Mouse (Mus musculus): Measurements from ENCODE around the gene Rasl11a.
"Not testable (repeated sequence)": the region's sequence is repeated elsewhere in the genome, so short reads cannot be mapped to it uniquely, and the experiment has no call there.

Rasl11a gene

DNA sequence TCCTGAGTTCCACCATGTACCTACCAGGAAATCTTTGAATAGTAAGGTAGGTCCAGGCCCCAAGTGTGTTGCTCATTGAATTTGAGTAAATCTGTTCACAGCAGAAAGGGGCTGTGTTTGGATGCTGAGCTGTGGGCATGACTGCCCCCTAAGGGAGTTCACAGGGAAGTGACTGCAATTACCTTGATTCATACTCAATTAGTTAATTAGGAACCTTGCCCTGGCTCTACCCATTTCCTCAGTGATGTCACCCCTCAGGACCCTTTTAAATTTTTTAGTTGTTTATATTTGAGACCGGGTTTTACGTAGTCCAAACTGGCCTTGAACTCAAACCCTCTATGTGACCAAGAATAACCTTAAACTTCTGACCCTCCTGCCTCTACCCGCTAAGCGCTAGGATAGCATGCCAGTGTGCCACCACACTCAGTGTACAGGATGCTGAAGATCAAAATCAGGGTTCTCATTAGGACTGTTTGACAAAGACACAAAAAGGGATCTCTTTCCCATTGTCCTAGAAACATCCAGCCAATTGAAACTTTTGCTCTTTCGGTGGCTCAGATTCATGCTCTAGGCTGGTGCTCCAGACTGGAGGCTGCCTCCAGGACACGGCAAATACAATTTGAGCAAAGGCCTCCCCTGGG lies 450 bp upstream of the Rasl11a start:
- no peak for DNase-seq (ENCODE audit: low spot score in 2 of 2)

DNA sequence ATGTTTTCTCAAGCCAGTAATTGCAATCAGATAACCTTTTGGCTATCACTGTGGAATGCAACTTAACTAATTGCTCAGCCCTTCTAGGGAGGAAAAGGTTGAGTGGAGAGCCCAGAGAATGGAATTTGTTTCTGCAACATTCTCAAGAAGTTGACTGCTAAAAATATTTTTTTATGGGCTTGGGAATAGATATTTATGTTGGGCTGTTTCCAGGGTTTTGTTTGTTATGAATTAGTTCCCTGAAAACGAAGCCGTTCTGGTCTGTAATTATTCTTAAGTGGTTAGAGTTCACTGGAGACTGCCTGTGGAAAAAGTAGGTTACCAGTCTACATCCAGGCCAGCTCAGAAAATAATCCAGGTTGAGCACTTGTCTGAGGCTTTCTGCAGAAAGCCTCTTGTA lies 1.6 kb downstream of the Rasl11a start:
- no peak for DNase-seq (ENCODE audit: low spot score in 2 of 2)

DNA sequence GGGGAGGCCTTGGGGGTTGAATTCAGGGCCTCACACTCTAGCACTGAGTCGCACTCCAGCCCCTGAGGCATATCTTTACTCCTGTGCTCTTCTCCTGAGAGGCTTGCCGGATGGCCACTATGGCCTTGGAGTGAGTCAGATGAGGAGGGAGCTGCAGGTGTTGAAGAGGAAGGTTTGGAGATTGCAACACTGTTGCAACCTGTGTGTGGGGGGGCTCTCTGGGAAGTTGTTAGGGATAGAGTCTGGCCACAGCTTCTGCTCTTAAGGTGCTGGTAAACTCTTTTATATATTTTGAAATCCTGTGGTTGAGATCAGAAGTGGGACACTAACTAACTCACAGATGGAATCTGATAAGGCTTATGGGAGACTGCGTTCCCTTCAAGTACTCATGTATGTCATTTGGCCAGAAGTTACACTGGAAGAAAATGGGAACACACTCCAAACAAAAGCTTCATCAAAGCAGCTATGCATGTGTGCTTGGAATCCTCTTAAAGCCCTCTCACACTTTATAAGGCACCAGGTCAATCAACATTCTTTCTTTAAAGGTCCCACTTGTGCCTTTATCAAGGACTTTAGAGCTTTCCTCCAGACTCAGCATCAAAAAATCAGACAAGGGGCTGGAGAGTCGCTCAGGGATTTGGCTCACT lies 4.2 kb downstream of the Rasl11a start:
- no peak for DNase-seq (ENCODE audit: low spot score in 2 of 2)

DNA sequence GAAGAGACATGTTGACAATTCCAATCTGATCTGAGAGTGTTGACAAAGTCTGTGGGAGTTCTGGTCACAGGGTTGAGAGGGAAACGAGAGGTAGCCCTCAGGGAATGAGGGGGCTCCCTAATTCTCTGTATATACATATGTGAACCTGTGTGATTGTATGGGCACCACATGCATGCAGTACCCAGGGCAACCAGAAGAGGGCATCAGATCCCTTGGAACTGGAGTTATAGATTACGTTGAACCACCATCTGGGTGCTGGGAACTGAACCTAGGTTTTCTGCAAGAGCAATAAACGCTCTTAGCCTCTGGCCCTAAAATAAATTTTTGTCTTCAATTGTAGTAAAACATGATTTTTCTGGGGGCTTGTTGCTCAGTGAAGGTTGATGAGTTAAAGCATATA lies 11.2 kb downstream of the Rasl11a start:
- DNase-seq (ENCODE audit: low spot score in 2 of 2): no peak

DNA sequence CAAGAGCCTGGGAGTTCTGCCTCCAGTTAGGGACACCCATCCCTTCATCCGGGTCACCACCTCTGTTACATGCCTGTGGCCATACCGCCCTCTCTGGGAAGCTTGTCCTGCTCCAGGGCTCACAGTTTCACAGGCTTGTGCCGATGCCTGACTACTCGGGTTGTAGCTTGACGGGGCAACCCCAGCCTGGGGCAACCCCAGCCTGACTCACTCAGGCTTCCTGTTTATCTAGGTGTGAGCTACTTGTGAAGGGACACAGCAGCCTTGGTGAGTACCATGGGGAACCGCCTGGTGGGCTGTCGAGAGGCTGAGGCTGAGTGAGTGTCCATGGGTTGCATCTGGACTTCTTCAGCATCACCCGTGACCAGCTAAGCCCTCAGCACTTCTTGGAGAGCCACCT lies 12.7 kb downstream of the Rasl11a start:
- DNase-seq (ENCODE audit: low spot score in 2 of 2): no peak

DNA sequence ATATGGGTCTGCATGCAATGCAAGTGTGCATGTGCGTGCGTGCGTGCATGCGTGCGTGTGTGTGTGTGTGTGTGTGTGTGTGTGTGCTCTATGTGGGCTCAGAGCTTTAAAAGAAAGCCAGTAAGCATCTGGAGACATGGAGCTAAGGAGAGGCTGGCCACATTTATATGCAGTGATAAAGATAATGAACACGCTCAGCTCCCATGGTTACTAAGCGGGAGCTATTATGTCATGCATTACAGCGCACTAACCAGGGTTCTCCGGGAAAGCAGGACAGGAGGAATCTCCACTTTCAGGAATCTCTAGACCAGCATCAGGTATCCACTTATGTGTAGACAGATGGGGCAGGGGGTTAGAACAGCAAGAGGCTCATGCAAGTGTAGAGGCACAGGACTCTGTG lies 13.9 kb downstream of the Rasl11a start:
- DNase-seq (ENCODE audit: low spot score in 2 of 2): no peak

DNA sequence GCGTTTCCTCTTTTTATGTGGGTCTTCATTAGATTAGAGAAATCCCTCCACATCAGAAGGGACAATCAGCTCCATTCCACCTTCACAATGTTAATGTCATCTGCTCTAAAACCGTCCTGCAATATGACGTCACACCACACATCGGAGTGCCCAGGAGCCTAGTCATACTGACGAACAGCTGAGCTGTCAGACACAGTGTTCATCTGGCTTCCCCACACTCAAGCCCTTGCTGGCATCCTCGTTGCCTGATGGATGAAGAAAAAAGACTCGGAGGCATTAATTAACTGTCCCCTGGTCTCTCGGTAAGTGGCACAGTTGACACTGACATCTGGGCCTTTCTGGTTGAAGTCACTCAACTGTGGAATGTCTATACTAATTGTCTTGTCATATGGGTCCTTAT lies 14.4 kb downstream of the Rasl11a start:
- DNase-seq (ENCODE audit: low spot score in 2 of 2): no peak

DNA sequence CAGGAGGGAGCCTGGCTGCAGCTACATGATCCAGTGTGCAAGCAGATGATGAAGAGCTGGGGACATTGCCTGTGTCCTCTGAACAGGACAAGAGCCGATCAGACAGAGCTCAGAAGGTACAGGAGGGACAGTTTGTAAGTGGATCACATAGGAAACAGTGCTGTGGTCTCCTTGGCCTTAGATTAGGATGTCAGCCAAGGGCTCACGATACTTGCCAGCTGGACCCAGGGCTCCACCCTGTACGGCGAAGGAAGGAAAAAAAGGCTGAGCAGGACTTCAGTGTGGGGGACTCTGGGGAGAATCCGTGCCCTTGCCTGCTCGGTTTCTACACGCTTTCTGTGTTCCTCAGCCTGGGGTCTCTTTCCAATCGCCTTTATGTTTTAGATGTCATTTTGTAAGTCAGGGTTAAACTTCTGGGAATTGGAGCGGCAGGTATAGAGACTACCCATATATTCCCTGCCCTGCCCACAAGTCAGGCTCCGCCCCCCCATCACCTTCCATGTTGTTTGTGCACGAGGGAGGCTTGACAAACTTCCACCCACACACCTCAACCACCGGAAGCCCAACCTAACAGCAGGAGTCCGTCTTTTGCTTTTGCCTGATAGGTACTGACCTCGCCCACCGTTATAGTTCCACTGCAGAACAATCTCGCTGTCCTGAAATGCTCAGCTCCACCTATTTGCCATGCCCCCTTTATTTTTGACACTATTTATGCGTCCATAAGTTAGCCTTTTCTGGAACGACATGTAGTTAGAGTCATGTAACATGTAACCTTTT lies 15.5 kb downstream of the Rasl11a start:
- DNase-seq (ENCODE audit: low spot score in 2 of 2): no peak

DNA sequence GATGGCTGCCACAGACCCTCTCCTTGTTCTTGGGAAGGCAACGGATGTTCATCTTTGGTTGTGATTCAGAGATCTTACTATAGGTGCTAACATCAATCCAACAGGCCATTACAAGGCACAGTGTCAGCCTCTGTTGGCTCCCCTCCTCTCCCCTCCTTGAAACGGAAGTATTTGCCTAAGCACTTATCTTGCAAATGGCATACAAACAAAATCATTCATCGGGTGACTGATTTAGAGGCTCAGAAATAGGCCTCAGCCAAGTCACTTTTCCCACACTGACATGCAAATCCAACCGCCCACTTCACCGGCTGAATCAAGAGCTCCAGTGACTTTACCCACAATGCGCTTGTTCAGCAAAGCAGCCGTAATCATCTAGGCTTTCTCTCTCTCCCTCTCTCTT lies 16.7 kb downstream of the Rasl11a start:
- peak in 1 of 2 experiments; percentile 6 for DNase-seq (ENCODE audit: low spot score in 2 of 2)

DNA sequence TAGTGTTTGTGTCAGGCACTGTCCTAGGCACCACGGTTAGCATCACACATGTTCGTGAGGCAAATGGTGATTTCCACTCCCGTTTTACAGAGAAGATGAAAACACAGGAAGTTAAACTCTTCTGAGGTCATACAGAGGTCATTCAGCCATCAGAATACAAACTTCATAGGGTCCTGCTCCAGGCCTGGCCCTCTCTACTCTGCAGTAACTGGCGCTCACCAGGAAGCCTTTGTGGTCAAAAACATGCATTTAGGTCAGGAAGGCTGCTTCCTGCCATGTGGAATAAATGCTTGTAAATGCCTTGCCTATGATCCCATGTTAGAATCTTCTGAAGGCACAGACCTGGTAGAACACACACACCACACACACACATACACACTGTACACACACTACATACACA lies 20.6 kb downstream of the Rasl11a start:
- DNase-seq (ENCODE audit: low spot score in 2 of 2): no peak

DNA sequence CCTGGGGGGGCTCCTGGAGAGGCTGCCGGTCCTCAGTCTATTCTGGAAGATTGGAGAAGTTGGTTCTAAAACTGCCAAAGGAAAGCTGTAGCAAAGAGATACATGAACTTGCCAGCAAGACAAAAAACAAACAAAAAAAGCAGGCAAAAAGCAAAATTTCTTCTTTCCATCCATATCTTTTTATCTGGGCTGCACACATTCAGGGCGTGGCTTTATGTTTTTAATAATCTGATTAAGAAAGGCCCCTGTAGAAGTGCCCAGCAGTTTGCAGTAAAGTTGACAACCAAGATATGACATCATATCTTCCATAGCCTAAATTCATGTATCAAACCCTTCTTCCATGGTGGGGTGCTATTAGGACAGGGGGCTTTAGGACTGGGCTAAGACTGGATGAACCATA lies 21.4 kb downstream of the Rasl11a start:
- no peak for DNase-seq (ENCODE audit: low spot score in 2 of 2)

DNA sequence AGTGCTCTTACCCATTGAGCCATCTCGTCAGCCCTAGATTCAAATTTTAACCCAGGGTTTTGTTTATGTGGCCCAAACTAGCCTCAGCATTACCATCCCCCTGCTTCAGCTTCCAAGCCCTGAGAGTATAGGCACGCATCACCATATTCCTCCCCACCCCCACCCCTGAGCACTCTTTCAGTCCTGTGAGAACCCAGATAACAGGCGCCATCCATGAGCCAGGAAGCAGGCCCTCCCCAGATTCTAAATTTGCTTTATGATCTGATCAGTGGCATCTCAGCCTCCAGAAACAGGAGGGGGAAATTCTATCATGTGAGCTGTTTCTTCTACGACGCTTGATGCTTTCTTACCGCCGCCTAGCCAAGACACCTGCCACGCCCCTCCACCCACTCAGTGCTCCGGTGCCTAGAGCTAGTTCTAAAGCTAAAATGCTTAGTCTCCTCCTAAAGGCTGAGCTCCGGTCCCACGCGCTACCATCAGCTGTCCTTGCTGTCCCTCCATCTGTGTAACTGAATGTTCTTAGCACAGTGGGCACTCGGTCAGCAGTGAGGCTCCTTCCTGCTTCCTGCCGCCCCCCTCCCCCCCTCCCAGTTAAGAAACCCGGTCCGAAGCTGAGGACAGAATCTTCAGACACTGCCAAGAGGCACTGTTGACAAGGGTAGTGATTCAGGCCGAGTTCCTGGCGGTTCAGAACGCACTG lies 22.5 kb downstream of the Rasl11a start:
- DNase-seq (ENCODE audit: low spot score in 2 of 2): peak in 1 of 2 experiments; percentile 39

DNA sequence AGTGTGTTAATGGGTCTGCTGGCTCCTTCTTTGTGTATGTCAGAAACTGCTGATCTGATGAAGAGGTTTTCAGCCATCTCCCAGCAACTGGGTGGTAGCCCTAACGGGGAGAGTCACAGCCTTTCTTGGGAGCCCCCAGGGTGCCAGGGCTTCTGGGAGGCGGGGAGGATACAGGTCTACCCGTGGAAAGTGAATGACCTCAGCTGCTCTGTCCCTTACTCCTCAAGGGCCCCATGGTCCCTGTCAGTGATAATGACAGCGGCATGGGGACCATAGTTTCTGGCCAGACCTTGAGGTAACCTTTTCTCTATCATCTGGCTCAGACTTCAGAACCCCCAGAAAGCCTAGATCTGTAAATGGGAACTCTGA lies 23.1 kb downstream of the Rasl11a start:
- peak in 1 of 2 experiments; percentile 19 for DNase-seq (ENCODE audit: low spot score in 2 of 2)

DNA sequence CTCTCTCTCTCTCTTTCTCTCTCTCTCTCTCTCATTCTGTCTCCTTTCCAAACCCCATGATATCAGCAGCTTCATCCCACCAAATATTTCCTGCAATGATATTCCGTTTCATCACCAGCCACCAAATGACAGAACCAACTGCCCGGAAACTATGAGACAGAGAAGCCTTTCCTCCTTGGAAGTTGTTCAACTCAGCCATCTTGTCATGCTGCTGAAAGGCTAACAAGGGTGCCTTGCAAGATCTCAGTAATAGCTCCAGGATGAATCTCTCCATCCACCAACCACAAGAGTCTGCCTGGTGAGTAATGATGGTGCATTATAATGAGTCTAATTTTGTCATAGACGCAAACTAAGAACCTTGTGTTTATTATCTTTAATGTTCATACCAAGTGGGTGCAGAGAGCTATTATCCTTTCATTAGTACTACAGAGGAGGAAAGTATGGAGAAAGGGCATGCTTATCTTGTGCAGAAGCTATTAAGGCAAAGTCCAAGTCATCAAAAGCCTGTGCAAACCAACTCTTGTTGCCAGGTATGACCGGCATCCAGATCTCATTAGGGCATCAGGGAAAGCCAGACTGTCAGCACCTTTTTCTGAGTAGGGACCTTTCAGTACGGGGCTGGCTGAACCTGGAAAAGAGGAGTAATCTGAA lies 28.2 kb downstream of the Rasl11a start:
- DNase-seq (ENCODE audit: low spot score in 2 of 2): no peak

DNA sequence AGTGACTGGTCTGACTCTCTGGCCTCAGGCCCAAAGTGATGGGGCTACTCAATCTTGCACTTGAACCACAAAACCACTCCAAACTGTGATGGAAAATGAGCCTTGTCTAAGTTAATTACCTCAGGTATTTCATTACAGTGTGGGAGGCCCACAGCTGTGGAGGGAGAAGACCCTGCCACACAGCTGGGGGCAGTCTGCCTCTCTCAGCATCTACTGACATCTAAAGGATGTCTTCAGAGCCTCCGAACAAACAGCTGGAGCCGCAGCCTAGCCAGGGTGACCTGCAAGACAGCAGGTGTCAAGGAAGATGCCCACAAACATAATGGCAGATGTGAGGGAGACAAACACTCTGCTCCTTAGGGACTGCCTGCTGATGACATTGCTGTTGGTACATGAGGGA lies 31.2 kb downstream of the Rasl11a start:
- DNase-seq (ENCODE audit: low spot score in 2 of 2): no peak

DNA sequence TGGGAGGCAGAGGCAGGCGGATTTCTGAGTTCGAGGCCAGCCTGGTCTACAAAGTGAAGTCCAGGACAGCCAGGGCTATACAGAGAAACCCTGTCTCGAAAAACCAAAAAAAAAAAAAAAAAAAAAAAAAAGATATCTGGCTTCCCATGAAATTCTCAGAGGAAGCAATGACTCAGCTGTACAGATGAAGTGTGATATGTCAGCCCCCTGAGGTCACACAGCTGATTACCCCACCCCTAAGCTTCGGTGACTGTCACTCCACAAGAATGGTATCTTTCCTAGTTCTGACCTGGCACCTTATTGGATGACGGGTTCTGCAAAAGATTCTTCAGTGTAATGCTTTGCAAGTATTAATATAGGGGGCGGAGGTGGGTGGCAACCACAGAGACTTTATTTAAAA lies 33.0 kb downstream of the Rasl11a start:
- not testable (repeated sequence) for DNase-seq (ENCODE audit: low spot score in 2 of 2)

DNA sequence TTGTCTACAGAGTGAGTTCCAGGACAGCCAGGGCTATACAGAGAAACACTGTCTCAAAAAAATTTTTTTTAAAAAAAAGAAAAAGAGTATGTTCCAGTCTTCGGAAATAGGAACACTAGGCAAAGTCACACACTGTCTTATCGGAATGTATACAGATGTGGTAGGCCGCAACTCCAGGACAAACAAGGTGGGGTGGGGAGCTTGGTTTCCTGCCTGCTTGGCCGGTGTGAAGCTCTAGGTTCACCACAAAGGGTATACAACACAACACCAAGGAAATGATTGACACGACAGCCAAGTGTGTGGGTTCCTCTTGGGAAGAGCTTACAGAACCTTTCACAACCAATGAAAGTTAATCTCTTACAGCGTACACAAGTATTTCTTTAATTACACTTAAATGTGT lies 37.4 kb downstream of the Rasl11a start:
- DNase-seq (ENCODE audit: low spot score in 2 of 2): no peak

DNA sequence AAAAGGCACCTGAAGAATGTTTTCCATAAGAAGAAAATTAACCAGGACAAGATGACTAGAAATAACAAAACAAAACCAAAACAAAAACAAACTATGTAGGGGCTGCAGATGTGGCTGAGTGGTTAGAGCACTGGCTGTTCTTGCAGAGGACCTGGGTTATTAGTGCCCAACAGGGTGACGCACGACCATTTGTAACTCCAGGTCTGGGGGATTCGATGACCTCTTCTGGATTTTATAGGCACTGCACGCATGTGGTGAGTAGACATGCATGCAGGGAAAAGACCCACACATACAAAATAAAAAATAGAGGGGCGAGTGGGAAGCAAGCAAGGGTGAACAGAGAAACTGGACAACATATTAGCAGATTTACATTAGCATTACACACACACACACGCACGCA lies 38.2 kb downstream of the Rasl11a start:
- DNase-seq (ENCODE audit: low spot score in 2 of 2): no peak

DNA sequence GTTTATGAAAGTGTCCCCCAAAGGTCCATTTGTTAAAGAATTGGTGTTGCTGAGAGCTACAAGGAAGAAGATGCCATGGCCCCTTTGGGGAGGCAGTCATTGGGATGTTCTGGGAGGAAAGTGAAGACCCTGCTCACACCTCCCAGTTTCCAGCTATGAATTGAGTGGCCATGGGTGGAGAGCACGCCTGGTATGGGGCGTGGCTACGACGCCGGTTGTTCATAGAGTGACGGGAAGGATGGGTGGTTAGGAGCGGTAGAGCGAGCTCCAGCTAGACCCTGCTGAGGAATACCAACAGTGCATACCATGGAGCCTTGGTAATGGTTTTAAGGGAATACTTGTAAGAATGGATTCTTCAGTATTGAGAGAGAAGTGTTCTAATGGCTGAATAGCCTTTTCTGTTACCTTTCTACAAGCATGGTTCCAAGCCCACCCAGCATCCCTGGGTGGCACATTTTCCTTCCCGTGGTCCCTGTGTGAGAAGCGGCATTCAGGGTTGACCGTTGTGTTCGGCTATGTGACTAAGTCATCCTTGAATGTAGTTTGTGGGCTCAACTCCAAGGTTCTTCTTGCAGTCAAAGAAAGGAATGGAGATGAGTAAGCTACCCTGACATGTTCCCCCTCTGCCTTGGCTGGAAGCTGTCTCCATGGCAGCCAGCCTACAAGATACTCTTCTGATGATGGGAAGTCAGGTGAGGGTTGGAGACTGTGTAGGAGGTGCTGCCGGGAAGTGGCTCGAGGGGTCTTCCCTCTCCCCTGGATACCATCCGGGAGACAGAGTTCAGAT lies 38.8 kb downstream of the Rasl11a start:
- no peak for DNase-seq (ENCODE audit: low spot score in 2 of 2)

DNA sequence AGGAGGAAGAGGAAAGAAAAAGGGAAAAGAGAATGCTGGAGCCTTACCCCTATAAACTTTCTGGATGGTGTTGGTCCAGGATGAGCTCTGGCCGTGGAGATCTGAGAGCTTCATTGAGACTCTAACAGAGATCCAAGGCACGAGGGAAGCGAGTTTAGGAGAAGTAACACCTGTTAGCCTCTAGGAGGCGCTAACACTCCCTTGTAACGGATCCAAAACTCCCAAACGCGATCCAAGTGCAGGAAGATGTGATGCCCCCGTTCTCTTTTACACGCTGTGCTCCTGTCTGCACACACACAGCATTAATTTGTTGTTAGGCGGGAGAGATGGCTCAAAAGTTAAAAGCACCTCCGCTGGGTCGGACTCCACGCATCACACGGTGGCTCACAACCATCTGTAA lies 46.3 kb downstream of the Rasl11a start:
- no peak for DNase-seq (ENCODE audit: low spot score in 2 of 2)

DNA sequence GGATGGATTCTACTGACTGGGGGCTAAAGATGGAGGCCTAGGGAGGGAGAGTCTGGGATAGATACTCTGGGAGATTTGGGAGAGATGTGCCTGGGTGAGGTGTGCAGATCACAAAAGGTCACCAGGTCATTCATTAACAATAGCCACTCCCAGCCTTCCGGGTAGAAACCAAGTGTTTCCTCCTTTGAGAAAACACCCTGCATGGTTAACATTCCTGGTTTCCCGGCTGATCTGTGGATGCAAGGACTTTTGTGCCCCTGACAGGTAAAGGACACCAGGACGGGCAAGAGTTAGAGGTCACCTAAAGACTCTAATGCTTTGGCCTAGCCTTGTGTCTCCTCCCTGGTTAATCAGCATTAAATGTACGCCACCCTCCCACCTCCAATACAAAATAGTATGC lies 48.0 kb downstream of the Rasl11a start:
- no peak for DNase-seq (ENCODE audit: low spot score in 2 of 2)
